Mouse (Mus musculus): ENCODE data around the gene Ninj2. TPM values are rescaled to one million over a fixed set of nuclear protein-coding genes. Genes with fewer than 3 reads are reported as not detected.
A peak's percentile ranks its signal among the peaks of the same experiment; 100 is the strongest.

Ninj2 gene
- polyA plus RNA-seq, 1 experiment from 2014 or later, result 0.44 TPM

- WGBS, result 80% methylated on average over 1 of the region's 1 CpGs
- no peaks in the 10 kb centered on the region for H3K27me3 ChIP-seq (replicated peaks; ENCODE audit: insufficient read depth, low read length)
- no peak for ATAC-seq
Observed at GRCm38 (mm10) chr6:120193793-120194192, 100.6 kb downstream of the Ninj2 start.

GRCm38 (mm10) chr6:120194305-120194704 is 101.2 kb downstream of the Ninj2 start:
- H3K27ac ChIP-seq (ENCODE audit: low read length), result 0 out of 2 replicates have a peak overlapping the region, but pooled peaks have one; percentile 58
- no peaks in the 10 kb centered on the region for H3K9me3 ChIP-seq (ENCODE audit: low read length)
- DNase-seq (ENCODE audit: low spot score) (no peak), ATAC-seq (no peak)
- H3K4me1 ChIP-seq (ENCODE audit: insufficient read depth, low read depth, low read length), result peaks cover 15% of the 10 kb centered on the region; the same call in 1 of the 2 replicates
- no peak overlapping the region for H3K4me2 ChIP-seq (replicated peaks; ENCODE audit: low read depth, low read length)
- H3K27me3 ChIP-seq (replicated peaks; ENCODE audit: insufficient read depth, low read length), result no peaks in the 10 kb centered on the region
- H3K4me3 ChIP-seq (ENCODE audit: low read depth, low read length), result no peak overlapping the region
- H3K9ac ChIP-seq (replicated peaks; ENCODE audit: low read depth), result no peak overlapping the region
- WGBS, result 46% methylated on average over 10 of the region's 10 CpGs
- no peaks in the 10 kb centered on the region for H3K36me3 ChIP-seq (ENCODE audit: insufficient read depth, low read length)
- TF ChIP-seq CTCF (IDR thresholded peaks at IDR 0.05) (no peak), EP300 (IDR thresholded peaks at IDR 0.05) (no peak)

More at GRCm38 (mm10) chr6:120193793-120194192, 100.6 kb downstream of the Ninj2 start:
- Histone ChIP-seq H3K4me1 (ENCODE audit: insufficient read depth, low read depth, low read length) (peaks cover 20% of the 10 kb centered on the region), H3K36me3 (ENCODE audit: insufficient read depth, low read length) (no peaks in the 10 kb centered on the region), H3K4me2 (replicated peaks; ENCODE audit: low read depth, low read length) (no peak overlapping the region), H3K4me3 (ENCODE audit: low read depth, low read length) (no peak overlapping the region), H3K27ac (ENCODE audit: low read length) (no peak overlapping the region), H3K9ac (replicated peaks; ENCODE audit: low read depth) (no peak overlapping the region), H3K9me3 (ENCODE audit: low read length) (no peaks in the 10 kb centered on the region)
- no peak for TF ChIP-seq CTCF (IDR thresholded peaks at IDR 0.05)
- no peak for DNase-seq (ENCODE audit: low spot score)

GRCm38 (mm10) chr6:120194963-120195362 is 101.8 kb downstream of the Ninj2 start:
- peak; percentile 69 for ATAC-seq
- no peaks in the 10 kb centered on the region for H3K36me3 ChIP-seq (ENCODE audit: insufficient read depth, low read length)
- H3K9me3 ChIP-seq (ENCODE audit: low read length), result no peaks in the 10 kb centered on the region
- H3K4me2 ChIP-seq (replicated peaks; ENCODE audit: low read depth, low read length), result no peak overlapping the region
- 20% methylated on average over 7 of the region's 7 CpGs for WGBS
- peaks cover 15% of the 10 kb centered on the region; the same call in 1 of the 2 replicates for H3K4me1 ChIP-seq (ENCODE audit: insufficient read depth, low read depth, low read length)
- H3K4me3 ChIP-seq (ENCODE audit: low read depth, low read length), result no peak overlapping the region
- peak; percentile 87 for DNase-seq (ENCODE audit: low spot score)
- H3K27me3 ChIP-seq (replicated peaks; ENCODE audit: insufficient read depth, low read length), result no peaks in the 10 kb centered on the region
- H3K9ac ChIP-seq (replicated peaks; ENCODE audit: low read depth), result no peak overlapping the region
- TF ChIP-seq CTCF (IDR thresholded peaks at IDR 0.05), result no peak
- peak; percentile 53; the same call in 1 of the 2 replicates for TF ChIP-seq EP300 (IDR thresholded peaks at IDR 0.05)
- peak overlapping the region; percentile 58; the same call in 1 of the 2 replicates for H3K27ac ChIP-seq (ENCODE audit: low read length)

GRCm38 (mm10) chr6:120196837-120197236 is 103.7 kb downstream of the Ninj2 start:
- H3K4me1 ChIP-seq (ENCODE audit: insufficient read depth, low read depth, low read length), result peaks cover 7% of the 10 kb centered on the region; the same call in 1 of the 2 replicates
- no peaks in the 10 kb centered on the region for H3K27me3 ChIP-seq (replicated peaks; ENCODE audit: insufficient read depth, low read length)
- H3K4me3 ChIP-seq (ENCODE audit: low read depth, low read length), result no peak overlapping the region
- H3K27ac ChIP-seq (ENCODE audit: low read length), result no peak overlapping the region
- no peak for TF ChIP-seq EP300 (IDR thresholded peaks at IDR 0.05)
- TF ChIP-seq CTCF (IDR thresholded peaks at IDR 0.05), result peak; percentile 69
- H3K4me2 ChIP-seq (replicated peaks; ENCODE audit: low read depth, low read length), result no peak overlapping the region
- H3K9ac ChIP-seq (replicated peaks; ENCODE audit: low read depth), result no peak overlapping the region
- DNase-seq (ENCODE audit: low spot score), result peak; percentile 78
- ATAC-seq, result no peak
- no peaks in the 10 kb centered on the region for H3K9me3 ChIP-seq (ENCODE audit: low read length)
- H3K36me3 ChIP-seq (ENCODE audit: insufficient read depth, low read length), result no peaks in the 10 kb centered on the region
- 36% methylated on average over 2 of the region's 2 CpGs for WGBS

- peak; percentile 73 for DNase-seq (ENCODE audit: low spot score)
- Histone ChIP-seq H3K36me3 (ENCODE audit: insufficient read depth, low read length) (no peaks in the 10 kb centered on the region), H3K27me3 (replicated peaks; ENCODE audit: insufficient read depth, low read length) (no peaks in the 10 kb centered on the region), H3K9ac (replicated peaks; ENCODE audit: low read depth) (no peak overlapping the region), H3K4me1 (ENCODE audit: insufficient read depth, low read depth, low read length) (no peaks in the 10 kb centered on the region), H3K4me3 (ENCODE audit: low read depth, low read length) (no peak overlapping the region), H3K4me2 (replicated peaks; ENCODE audit: low read depth, low read length) (no peak overlapping the region), H3K9me3 (ENCODE audit: low read length) (no peaks in the 10 kb centered on the region), H3K27ac (ENCODE audit: low read length) (no peak overlapping the region)
- 31% methylated on average over 9 of the region's 9 CpGs for WGBS
- ATAC-seq, result peak; percentile 27; the same call in 1 of the 2 replicates
- TF ChIP-seq EP300 (IDR thresholded peaks at IDR 0.05) (no peak), CTCF (IDR thresholded peaks at IDR 0.05) (peak; percentile 99)
Observed at GRCm38 (mm10) chr6:120197964-120198363, 104.8 kb downstream of the Ninj2 start.

- Histone ChIP-seq H3K9ac (replicated peaks; ENCODE audit: low read depth) (no peak overlapping the region), H3K4me1 (ENCODE audit: insufficient read depth, low read depth, low read length) (no peaks in the 10 kb centered on the region), H3K9me3 (ENCODE audit: low read length) (no peaks in the 10 kb centered on the region), H3K4me2 (replicated peaks; ENCODE audit: low read depth, low read length) (no peak overlapping the region), H3K36me3 (ENCODE audit: insufficient read depth, low read length) (no peaks in the 10 kb centered on the region), H3K27me3 (replicated peaks; ENCODE audit: insufficient read depth, low read length) (no peaks in the 10 kb centered on the region), H3K27ac (ENCODE audit: low read length) (no peak overlapping the region), H3K4me3 (ENCODE audit: low read depth, low read length) (no peak overlapping the region)
- TF ChIP-seq CTCF (IDR thresholded peaks at IDR 0.05) (0 out of 2 replicates have a peak, but pooled peaks have one; percentile 14), EP300 (IDR thresholded peaks at IDR 0.05) (no peak)
- DNase-seq (ENCODE audit: low spot score) (no peak), ATAC-seq (no peak)
- 37% methylated on average over 10 of the region's 10 CpGs for WGBS
Observed at GRCm38 (mm10) chr6:120199638-120200394, 106.7 kb downstream of the Ninj2 start.
